Mouse (Mus musculus): ENCODE data around the gene Hnrnph1. TPM values are rescaled to one million over a fixed set of nuclear protein-coding genes. Genes with fewer than 3 reads are reported as not detected.
A peak's percentile ranks its signal among the peaks of the same experiment; 100 is the strongest.

The Hnrnph1 gene
- polyA plus RNA-seq, 1 experiment from 2014 or later, result 341 TPM

- Histone ChIP-seq H3K4me3 (ENCODE audit: low read depth, low read length) (peak overlapping the region; percentile 78), H3K4me1 (replicated peaks; ENCODE audit: control insufficient read depth, insufficient read depth, low read length) (peaks cover 11% of the 10 kb centered on the region), H3K9ac (ENCODE audit: low read depth, low read length) (peak overlapping the region; percentile 71), H3K9me3 (ENCODE audit: control insufficient read depth, low read length) (no peaks in the 10 kb centered on the region), H3K4me2 (peak overlapping the region; percentile 78), H3K27me3 (replicated peaks; ENCODE audit: control insufficient read depth, insufficient read depth, low read length) (no peaks in the 10 kb centered on the region), H3K27ac (ENCODE audit: low read depth, low read length) (peak overlapping the region; percentile 100), H3K36me3 (ENCODE audit: control insufficient read depth, insufficient read depth, low read length) (peaks cover 7% of the 10 kb centered on the region; the same call in 1 of the 2 replicates)
- ATAC-seq (replicated peaks; ENCODE audit: low FRiP score) (no peak), DNase-seq (ENCODE audit: low spot score) (no peak)
- WGBS, result 32% methylated on average over 10 of the region's 10 CpGs
These were observed 517 bp upstream of the Hnrnph1 start for GRCm38 (mm10) chr11:50376156-50376790.

GRCm38 (mm10) chr11:50377892-50378684 is 1.3 kb downstream of the Hnrnph1 start:
- WGBS, result under 1% methylated on average over 71 of the region's 71 CpGs
- Histone ChIP-seq H3K4me2 (peak overlapping the region; percentile 78), H3K9ac (ENCODE audit: low read depth, low read length) (peak overlapping the region; percentile 95)

GRCm38 (mm10) chr11:50379023-50379752 is 2.4 kb downstream of the Hnrnph1 start:
- Histone ChIP-seq H3K4me2 (peak overlapping the region; percentile 78), H3K4me3 (ENCODE audit: low read depth, low read length) (peak overlapping the region; percentile 78), H3K36me3 (ENCODE audit: control insufficient read depth, insufficient read depth, low read length) (peaks cover 23% of the 10 kb centered on the region), H3K9ac (ENCODE audit: low read depth, low read length) (peak overlapping the region; percentile 95), H3K9me3 (ENCODE audit: control insufficient read depth, low read length) (no peaks in the 10 kb centered on the region), H3K27ac (ENCODE audit: low read depth, low read length) (no peak overlapping the region), H3K4me1 (replicated peaks; ENCODE audit: control insufficient read depth, insufficient read depth, low read length) (peaks cover 11% of the 10 kb centered on the region), H3K27me3 (replicated peaks; ENCODE audit: control insufficient read depth, insufficient read depth, low read length) (no peaks in the 10 kb centered on the region)
- DNase-seq (ENCODE audit: low spot score) (no peak), ATAC-seq (replicated peaks; ENCODE audit: low FRiP score) (no peak)
- WGBS, result 58% methylated on average over 12 of the region's 12 CpGs

More at GRCm38 (mm10) chr11:50377892-50378684, 1.3 kb downstream of the Hnrnph1 start:
- H3K4me1 ChIP-seq (replicated peaks; ENCODE audit: control insufficient read depth, insufficient read depth, low read length), result peaks cover 11% of the 10 kb centered on the region
- H3K4me3 ChIP-seq (ENCODE audit: low read depth, low read length), result peak overlapping the region; percentile 78
- H3K27ac ChIP-seq (ENCODE audit: low read depth, low read length), result peak overlapping the region; percentile 100
- H3K36me3 ChIP-seq (ENCODE audit: control insufficient read depth, insufficient read depth, low read length), result peaks cover 19% of the 10 kb centered on the region
- H3K9me3 ChIP-seq (ENCODE audit: control insufficient read depth, low read length), result no peaks in the 10 kb centered on the region
- peak; percentile 86 for DNase-seq (ENCODE audit: low spot score)
- H3K27me3 ChIP-seq (replicated peaks; ENCODE audit: control insufficient read depth, insufficient read depth, low read length), result no peaks in the 10 kb centered on the region
- peak; percentile 71 for ATAC-seq (replicated peaks; ENCODE audit: low FRiP score)

- no peak overlapping the region for H3K9ac ChIP-seq (ENCODE audit: low read depth, low read length)
- DNase-seq (ENCODE audit: low spot score) (no peak), ATAC-seq (replicated peaks; ENCODE audit: low FRiP score) (no peak)
- no peaks in the 10 kb centered on the region for H3K9me3 ChIP-seq (ENCODE audit: control insufficient read depth, low read length)
- H3K4me1 ChIP-seq (replicated peaks; ENCODE audit: control insufficient read depth, insufficient read depth, low read length), result peaks cover 11% of the 10 kb centered on the region
- peaks cover 31% of the 10 kb centered on the region for H3K36me3 ChIP-seq (ENCODE audit: control insufficient read depth, insufficient read depth, low read length)
- WGBS, result 63% methylated on average over 4 of the region's 4 CpGs
- H3K27ac ChIP-seq (ENCODE audit: low read depth, low read length), result no peak overlapping the region
- peak overlapping the region; percentile 49 for H3K4me2 ChIP-seq
- peak overlapping the region; percentile 21; the same call in 1 of the 2 replicates for H3K4me3 ChIP-seq (ENCODE audit: low read depth, low read length)
- H3K27me3 ChIP-seq (replicated peaks; ENCODE audit: control insufficient read depth, insufficient read depth, low read length), result no peaks in the 10 kb centered on the region
These were observed 4.5 kb downstream of the Hnrnph1 start for GRCm38 (mm10) chr11:50381311-50381710.

GRCm38 (mm10) chr11:50387167-50387679 is 10.4 kb downstream of the Hnrnph1 start:
- Histone ChIP-seq H3K4me3 (ENCODE audit: low read depth, low read length) (no peak overlapping the region), H3K9me3 (ENCODE audit: control insufficient read depth, low read length) (no peaks in the 10 kb centered on the region), H3K27ac (ENCODE audit: low read depth, low read length) (no peak overlapping the region), H3K4me2 (no peak overlapping the region), H3K27me3 (replicated peaks; ENCODE audit: control insufficient read depth, insufficient read depth, low read length) (no peaks in the 10 kb centered on the region), H3K9ac (ENCODE audit: low read depth, low read length) (no peak overlapping the region), H3K4me1 (replicated peaks; ENCODE audit: control insufficient read depth, insufficient read depth, low read length) (no peaks in the 10 kb centered on the region), H3K36me3 (ENCODE audit: control insufficient read depth, insufficient read depth, low read length) (peaks cover 37% of the 10 kb centered on the region)
- ATAC-seq (replicated peaks; ENCODE audit: low FRiP score), result no peak
- DNase-seq (ENCODE audit: low spot score), result no peak
- 76% methylated on average over 3 of the region's 3 CpGs for WGBS

GRCm38 (mm10) chr11:50387697-50388096 is 10.9 kb downstream of the Hnrnph1 start:
- 84% methylated on average over 4 of the region's 4 CpGs for WGBS
- DNase-seq (ENCODE audit: low spot score), result no peak
- no peaks in the 10 kb centered on the region for H3K4me1 ChIP-seq (replicated peaks; ENCODE audit: control insufficient read depth, insufficient read depth, low read length)
- no peaks in the 10 kb centered on the region for H3K27me3 ChIP-seq (replicated peaks; ENCODE audit: control insufficient read depth, insufficient read depth, low read length)
- H3K27ac ChIP-seq (ENCODE audit: low read depth, low read length), result no peak overlapping the region
- no peak for ATAC-seq (replicated peaks; ENCODE audit: low FRiP score)
- no peak overlapping the region for H3K4me2 ChIP-seq
- no peaks in the 10 kb centered on the region for H3K9me3 ChIP-seq (ENCODE audit: control insufficient read depth, low read length)
- H3K9ac ChIP-seq (ENCODE audit: low read depth, low read length), result no peak overlapping the region
- peaks cover 33% of the 10 kb centered on the region for H3K36me3 ChIP-seq (ENCODE audit: control insufficient read depth, insufficient read depth, low read length)
- H3K4me3 ChIP-seq (ENCODE audit: low read depth, low read length), result no peak overlapping the region

- H3K4me1 ChIP-seq (replicated peaks; ENCODE audit: control insufficient read depth, insufficient read depth, low read length), result no peaks in the 10 kb centered on the region
- peaks cover 29% of the 10 kb centered on the region for H3K36me3 ChIP-seq (ENCODE audit: control insufficient read depth, insufficient read depth, low read length)
- H3K9ac ChIP-seq (ENCODE audit: low read depth, low read length), result no peak overlapping the region
- no peak overlapping the region for H3K27ac ChIP-seq (ENCODE audit: low read depth, low read length)
- no peak overlapping the region for H3K4me2 ChIP-seq
- DNase-seq (ENCODE audit: low spot score) (no peak), ATAC-seq (replicated peaks; ENCODE audit: low FRiP score) (0 out of 2 replicates have a peak, but pooled peaks have one; percentile 23)
- H3K4me3 ChIP-seq (ENCODE audit: low read depth, low read length), result no peak overlapping the region
- H3K27me3 ChIP-seq (replicated peaks; ENCODE audit: control insufficient read depth, insufficient read depth, low read length), result no peaks in the 10 kb centered on the region
- no peaks in the 10 kb centered on the region for H3K9me3 ChIP-seq (ENCODE audit: control insufficient read depth, low read length)
- WGBS, result 90% methylated on average over 3 of the region's 3 CpGs
These were observed 11.6 kb downstream of the Hnrnph1 start for GRCm38 (mm10) chr11:50388217-50388929.

GRCm38 (mm10) chr11:50389011-50389410 is 12.2 kb downstream of the Hnrnph1 start:
- Histone ChIP-seq H3K27me3 (replicated peaks; ENCODE audit: control insufficient read depth, insufficient read depth, low read length) (no peaks in the 10 kb centered on the region), H3K9me3 (ENCODE audit: control insufficient read depth, low read length) (no peaks in the 10 kb centered on the region), H3K36me3 (ENCODE audit: control insufficient read depth, insufficient read depth, low read length) (peaks cover 26% of the 10 kb centered on the region), H3K4me2 (no peak overlapping the region), H3K4me1 (replicated peaks; ENCODE audit: control insufficient read depth, insufficient read depth, low read length) (no peaks in the 10 kb centered on the region), H3K9ac (ENCODE audit: low read depth, low read length) (no peak overlapping the region), H3K27ac (ENCODE audit: low read depth, low read length) (no peak overlapping the region), H3K4me3 (ENCODE audit: low read depth, low read length) (no peak overlapping the region)
- ATAC-seq (replicated peaks; ENCODE audit: low FRiP score) (no peak), DNase-seq (ENCODE audit: low spot score) (no peak)
- 72% methylated on average over 3 of the region's 3 CpGs for WGBS

Measured in liver, embryonic 11.5 days (tissue).